Mouse (Mus musculus) heart, embryonic 15.5 days (tissue): ENCODE measurements around the gene Zmiz1. TPM values are rescaled to one million over a fixed set of nuclear protein-coding genes. Genes with fewer than 3 reads are reported as not detected.
A peak's percentile ranks its signal among the peaks of the same experiment; 100 is the strongest.

Source experiments
- ATAC-seq: fragments of 200-750 bp; cut with Nextera tagmentation; replicated peaks from 2 replicates; pipeline ENCODE4 v1.8.0; 2017; ENCODE audit warnings: low read depth, moderate TSS enrichment; ENCODE audit not compliant: insufficient number of reproducible peaks, insufficient read depth, low FRiP score
- H3K27ac ChIP-seq: fragments of 300-500 bp; sonication (generic); 2 replicates; pipeline ENCODE4 v1.5.1; 2015; ENCODE audit warnings: mild to moderate bottlenecking, inconsistent platforms
- H3K27me3 ChIP-seq: fragments of 300-500 bp; sonication (generic); 2 replicates; pipeline ENCODE4 v1.6.1; 2015; ENCODE audit warnings: inconsistent platforms
- H3K36me3 ChIP-seq: fragments of 300-500 bp; sonication (generic); 2 replicates; pipeline ENCODE4 v1.6.1; 2015; ENCODE audit warnings: mild to moderate bottlenecking, inconsistent platforms
- H3K4me1 ChIP-seq: fragments of 300-500 bp; sonication (generic); replicated peaks from 2 replicates; pipeline ENCODE4 v1.6.1; 2015; ENCODE audit warnings: inconsistent platforms
- H3K4me2 ChIP-seq: fragments of 300-500 bp; sonication (generic); 2 replicates; pipeline ENCODE4 v1.6.1; 2015; ENCODE audit warnings: inconsistent platforms, mild to moderate bottlenecking, moderate library complexity
- H3K4me3 ChIP-seq: fragments of 300-500 bp; sonication (generic); 2 replicates; pipeline ENCODE4 v1.5.1; 2015; ENCODE audit warnings: mild to moderate bottlenecking, inconsistent platforms
- H3K9ac ChIP-seq: fragments of 300-500 bp; sonication (generic); 2 replicates; pipeline ENCODE4 v1.6.1; 2015; ENCODE audit warnings: mild to moderate bottlenecking, inconsistent platforms
- H3K9me3 ChIP-seq: fragments of 300-500 bp; sonication (generic); replicated peaks from 2 replicates; pipeline ENCODE4 v1.6.1; 2016; ENCODE audit warnings: inconsistent platforms
- WGBS: fragments of 180-500 bp; shearing (Covaris S2); methylation state at CpG from one replicate; pipeline ENCODE4 v1.1.7; 2015; ENCODE audit warnings: mixed read lengths; 5-methylcytosine and 5-hydroxymethylcytosine counted together
- polyA plus RNA-seq: library from polyadenylated mRNA; unstranded; fragments of >200 nt; fragmentation: Nextera tagmentation; extraction: Ambion mirVana; gene quantifications from 2 replicates; pipeline ENCODE4 v1.2.1, GENCODE M21; 2015

Zmiz1 gene
- polyA plus RNA-seq = 22.1 and 26.2 TPM in 2 replicates

DNA sequence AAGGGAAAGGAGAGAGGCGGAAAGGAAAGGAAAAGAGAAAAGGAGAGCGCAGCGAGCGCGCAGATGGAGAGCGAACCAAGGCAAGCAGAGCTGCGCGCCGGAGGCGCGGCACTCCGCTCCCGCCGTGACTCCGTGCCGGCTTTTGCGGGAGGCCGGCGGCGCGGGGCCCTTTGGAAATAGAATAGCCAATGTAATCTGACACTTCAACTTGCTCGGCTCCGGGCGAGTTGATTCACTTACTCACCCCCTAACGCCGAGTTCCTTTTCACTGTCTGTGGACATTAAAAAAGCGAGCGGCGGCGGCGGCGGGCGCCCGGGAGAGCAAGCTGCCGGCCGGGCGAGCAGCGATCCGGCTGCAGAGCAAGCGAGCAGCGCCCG is at the start of gene Zmiz1:
Gene Zmiz1 (plus strand): TSS at position 170 of the 378 bp plus-strand sequence.
- peaks cover 61% of the 10 kb centered on the region for H3K4me1 ChIP-seq
- WGBS = 0% methylated on average over 42 of the region's 42 CpGs

GRCm38 (mm10) chr14:25411848-25412527 is 47.0 kb upstream of the Zmiz1 start:
- 80% methylated on average over 9 of the region's 9 CpGs for WGBS
- Histone ChIP-seq H3K36me3 (no peaks in the 10 kb centered on the region), H3K27ac (no peak overlapping the region), H3K4me1 (peaks cover 11% of the 10 kb centered on the region), H3K9ac (no peak overlapping the region), H3K4me3 (no peak overlapping the region), H3K4me2 (no peak overlapping the region), H3K9me3 (no peaks in the 10 kb centered on the region), H3K27me3 (no peaks in the 10 kb centered on the region)
- ATAC-seq = no peak

More for the DNA sequence above, at the start of gene Zmiz1:
- Histone ChIP-seq H3K36me3 (no peaks in the 10 kb centered on the region), H3K4me3 (peak within 1 kb of the TSS; percentile 80), H3K9ac (peak within 1 kb of the TSS; percentile 93), H3K4me2 (peak within 1 kb of the TSS; percentile 92), H3K9me3 (no peaks in the 10 kb centered on the region), H3K27me3 (no peaks in the 10 kb centered on the region), H3K27ac (peak within 1 kb of the TSS; percentile 100)
- ATAC-seq = peak; percentile 53

- no peak overlapping the region for H3K9ac ChIP-seq
- no peak overlapping the region for H3K4me3 ChIP-seq
- no peak for ATAC-seq
- H3K4me1 ChIP-seq = peaks cover 12% of the 10 kb centered on the region
- H3K9me3 ChIP-seq = no peaks in the 10 kb centered on the region
- WGBS = 95% methylated on average over 10 of the region's 10 CpGs
- H3K27me3 ChIP-seq = no peaks in the 10 kb centered on the region
- no peaks in the 10 kb centered on the region for H3K36me3 ChIP-seq
- no peak overlapping the region for H3K27ac ChIP-seq
- no peak overlapping the region for H3K4me2 ChIP-seq
Measured at GRCm38 (mm10) chr14:25412811-25413210, 46.2 kb upstream of the Zmiz1 start.

- 58% methylated on average over 3 of the region's 3 CpGs for WGBS
- H3K4me1 ChIP-seq = peaks cover 12% of the 10 kb centered on the region
Measured at GRCm38 (mm10) chr14:25413510-25413909, 45.5 kb upstream of the Zmiz1 start.

GRCm38 (mm10) chr14:25414115-25414514 is 44.9 kb upstream of the Zmiz1 start:
- H3K4me2 ChIP-seq = no peak overlapping the region
- WGBS = 77% methylated on average over 4 of the region's 4 CpGs
- H3K4me3 ChIP-seq = no peak overlapping the region
- no peak overlapping the region for H3K27ac ChIP-seq
- peaks cover 15% of the 10 kb centered on the region for H3K4me1 ChIP-seq
- H3K36me3 ChIP-seq = no peaks in the 10 kb centered on the region
- no peak for ATAC-seq
- no peak overlapping the region for H3K9ac ChIP-seq
- no peaks in the 10 kb centered on the region for H3K27me3 ChIP-seq
- H3K9me3 ChIP-seq = no peaks in the 10 kb centered on the region

More at GRCm38 (mm10) chr14:25413510-25413909, 45.5 kb upstream of the Zmiz1 start:
- Histone ChIP-seq H3K27ac (no peak overlapping the region), H3K4me3 (no peak overlapping the region), H3K4me2 (no peak overlapping the region), H3K9me3 (no peaks in the 10 kb centered on the region), H3K36me3 (no peaks in the 10 kb centered on the region), H3K27me3 (no peaks in the 10 kb centered on the region), H3K9ac (no peak overlapping the region)
- no peak for ATAC-seq

- Histone ChIP-seq H3K27ac (peak overlapping the region; percentile 29; the same call in 1 of the 2 replicates), H3K9me3 (no peaks in the 10 kb centered on the region), H3K27me3 (no peaks in the 10 kb centered on the region), H3K36me3 (no peaks in the 10 kb centered on the region), H3K4me3 (no peak overlapping the region), H3K4me2 (no peak overlapping the region), H3K4me1 (peaks cover 48% of the 10 kb centered on the region), H3K9ac (no peak overlapping the region)
- 69% methylated on average over 7 of the region's 7 CpGs for WGBS
- ATAC-seq = no peak
Measured at GRCm38 (mm10) chr14:25420001-25420690, 38.8 kb upstream of the Zmiz1 start.

GRCm38 (mm10) chr14:25420987-25421386 is 38.0 kb upstream of the Zmiz1 start:
- peak; percentile 29; the same call in 1 of the 2 replicates for ATAC-seq
- WGBS = 83% methylated on average over 1 of the region's 1 CpGs
- peaks cover 48% of the 10 kb centered on the region for H3K4me1 ChIP-seq

DNA sequence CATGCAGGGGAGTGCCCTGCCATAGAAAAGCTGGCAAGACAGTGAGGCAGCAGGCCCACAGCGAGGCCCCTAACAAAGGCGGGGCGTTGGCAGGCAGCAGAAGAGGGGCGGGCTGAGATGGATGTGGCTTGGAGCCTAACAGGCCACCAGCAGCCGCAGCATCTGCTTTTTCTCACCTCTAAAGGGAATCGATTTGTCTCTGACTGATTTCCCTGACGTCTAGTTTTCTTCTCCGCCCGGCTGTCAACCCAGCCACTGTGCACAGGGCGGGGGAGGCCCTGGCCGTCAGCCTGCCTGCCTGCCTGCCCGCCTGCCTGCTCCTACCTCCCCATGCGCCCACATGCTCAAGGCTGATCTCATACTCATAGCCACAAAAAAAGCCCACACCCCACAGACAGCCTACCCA is 37.4 kb upstream of the Zmiz1 start:
- no peaks in the 10 kb centered on the region for H3K27me3 ChIP-seq
- H3K9ac ChIP-seq = no peak overlapping the region
- H3K27ac ChIP-seq = peak overlapping the region; percentile 74
- no peak overlapping the region for H3K4me2 ChIP-seq
- peak; percentile 65 for ATAC-seq
- 21% methylated on average over 13 of the region's 13 CpGs for WGBS
- no peaks in the 10 kb centered on the region for H3K9me3 ChIP-seq
- no peaks in the 10 kb centered on the region for H3K36me3 ChIP-seq
- H3K4me1 ChIP-seq = peaks cover 48% of the 10 kb centered on the region
- no peak overlapping the region for H3K4me3 ChIP-seq

More at GRCm38 (mm10) chr14:25420987-25421386, 38.0 kb upstream of the Zmiz1 start:
- Histone ChIP-seq H3K4me3 (no peak overlapping the region), H3K9ac (0 out of 2 replicates have a peak overlapping the region, but pooled peaks have one; percentile 21), H3K4me2 (no peak overlapping the region), H3K27me3 (no peaks in the 10 kb centered on the region), H3K36me3 (no peaks in the 10 kb centered on the region), H3K9me3 (no peaks in the 10 kb centered on the region), H3K27ac (peak overlapping the region; percentile 74)

DNA sequence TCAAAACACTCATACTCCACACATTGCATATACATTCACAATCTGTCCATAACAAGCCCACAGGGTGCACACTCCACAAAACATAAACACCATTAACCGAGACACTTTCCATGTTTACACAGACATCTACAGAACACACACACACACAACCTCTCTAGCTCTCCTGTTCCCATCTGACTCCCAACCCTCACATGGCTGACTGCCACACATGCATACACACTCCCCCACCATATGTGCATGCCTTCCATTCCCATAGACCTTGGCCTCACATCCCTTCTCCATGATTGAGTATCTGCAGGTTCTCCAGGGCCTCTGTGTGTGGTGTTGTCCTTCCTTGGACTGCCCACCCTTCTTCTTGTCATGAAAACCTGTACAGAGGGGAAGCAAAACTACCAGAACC is 36.0 kb upstream of the Zmiz1 start:
- H3K4me1 ChIP-seq = peaks cover 36% of the 10 kb centered on the region
- no peak overlapping the region for H3K4me3 ChIP-seq
- no peak overlapping the region for H3K4me2 ChIP-seq
- 88% methylated on average over 1 of the region's 1 CpGs for WGBS
- H3K27ac ChIP-seq = no peak overlapping the region
- H3K9me3 ChIP-seq = no peaks in the 10 kb centered on the region
- no peak overlapping the region for H3K9ac ChIP-seq
- H3K27me3 ChIP-seq = no peaks in the 10 kb centered on the region
- H3K36me3 ChIP-seq = no peaks in the 10 kb centered on the region
- ATAC-seq = no peak

DNA sequence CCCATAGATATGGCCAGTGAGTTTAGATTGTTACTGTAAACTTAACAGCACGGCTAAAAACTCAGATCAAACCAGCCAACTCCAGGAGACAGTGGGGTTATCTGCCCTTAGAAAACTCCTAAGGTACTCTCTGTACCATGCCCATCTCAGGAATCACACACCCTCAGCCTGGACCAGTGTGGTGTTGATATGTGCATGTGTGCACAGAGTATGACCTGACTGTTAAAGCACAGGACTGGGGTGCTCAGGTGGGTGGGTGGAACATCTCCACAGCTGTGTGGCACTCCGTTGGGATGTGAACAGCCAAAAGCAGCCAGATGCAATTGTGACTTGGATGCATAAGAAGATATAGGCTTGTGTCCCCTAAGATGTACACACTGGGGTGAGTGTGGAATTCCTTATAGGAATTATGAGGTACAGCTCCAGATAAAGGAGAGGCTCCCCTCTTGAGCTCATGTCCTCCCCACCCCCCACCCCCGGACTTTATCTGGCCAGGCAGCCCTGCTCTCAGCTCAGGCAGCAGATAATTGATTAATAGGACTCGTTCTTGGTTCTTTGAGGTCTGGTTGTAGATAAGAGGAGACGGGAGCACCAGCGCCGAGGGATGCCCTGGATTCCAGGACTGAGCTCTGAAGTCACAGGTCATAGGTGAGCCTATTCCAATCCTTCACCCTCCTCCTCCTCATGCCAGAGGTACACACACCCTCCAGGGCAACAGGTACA is 35.1 kb upstream of the Zmiz1 start:
- H3K4me3 ChIP-seq = no peak overlapping the region
- H3K27ac ChIP-seq = no peak overlapping the region
- no peaks in the 10 kb centered on the region for H3K27me3 ChIP-seq
- H3K9ac ChIP-seq = no peak overlapping the region
- H3K36me3 ChIP-seq = no peaks in the 10 kb centered on the region
- no peak for ATAC-seq
- H3K4me1 ChIP-seq = peaks cover 35% of the 10 kb centered on the region
- no peak overlapping the region for H3K4me2 ChIP-seq
- H3K9me3 ChIP-seq = no peaks in the 10 kb centered on the region
- WGBS = 31% methylated on average over 7 of the region's 7 CpGs

- Histone ChIP-seq H3K27me3 (no peaks in the 10 kb centered on the region), H3K36me3 (no peaks in the 10 kb centered on the region), H3K9me3 (no peaks in the 10 kb centered on the region), H3K4me1 (peaks cover 18% of the 10 kb centered on the region), H3K4me3 (no peak overlapping the region), H3K27ac (no peak overlapping the region), H3K9ac (no peak overlapping the region), H3K4me2 (no peak overlapping the region)
- ATAC-seq = no peak
Measured at GRCm38 (mm10) chr14:25438255-25438654, 20.7 kb upstream of the Zmiz1 start.
